Mouse (Mus musculus) midbrain, embryonic 11.5 days (tissue): ENCODE results near the gene Chac1. TPM values are rescaled to one million over a fixed set of nuclear protein-coding genes. Genes with fewer than 3 reads are reported as not detected.

Experiments used
- ATAC-seq: fragments of 200-750 bp; cut with Nextera tagmentation; 2 replicates; pipeline ENCODE4 v1.8.0; 2017; ENCODE audit warnings: moderate TSS enrichment, moderate library complexity; ENCODE audit not compliant: low FRiP score
- DNase-seq: peaks from one replicate; pipeline ENCODE4 v3.0.0; 2015; ENCODE audit warnings: low spot score; ENCODE audit errors: missing footprints
- H3K27ac ChIP-seq: fragments of 300-500 bp; sonication (generic); 2 replicates; pipeline ENCODE4 v1.5.1; 2014; ENCODE audit warnings: low read depth, low read length
- H3K27me3 ChIP-seq: fragments of 300-500 bp; sonication (generic); 2 replicates; pipeline ENCODE4 v1.6.1; 2014; ENCODE audit warnings: mild to moderate bottlenecking, low read length, moderate library complexity, mixed read lengths; ENCODE audit not compliant: control insufficient read depth, insufficient read depth
- H3K36me3 ChIP-seq: fragments of 300-500 bp; sonication (generic); 2 replicates; pipeline ENCODE4 v1.6.1; 2014; ENCODE audit warnings: mild to moderate bottlenecking, low read length, moderate library complexity, mixed read lengths; ENCODE audit not compliant: control insufficient read depth, insufficient read depth
- H3K4me1 ChIP-seq: fragments of 300-500 bp; sonication (generic); 2 replicates; pipeline ENCODE4 v1.6.1; 2014; ENCODE audit warnings: low read length; ENCODE audit not compliant: control insufficient read depth, insufficient read depth
- H3K4me2 ChIP-seq: fragments of 300-500 bp; sonication (generic); 2 replicates; pipeline ENCODE4 v1.6.1; 2014; ENCODE audit warnings: mild to moderate bottlenecking, moderate library complexity
- H3K4me3 ChIP-seq: fragments of 300-500 bp; sonication (generic); 2 replicates; pipeline ENCODE4 v1.5.1; 2014; ENCODE audit warnings: low read depth, low read length
- H3K9ac ChIP-seq: fragments of 300-500 bp; sonication (generic); 2 replicates; pipeline ENCODE4 v1.6.1; 2014; ENCODE audit warnings: low read length
- H3K9me3 ChIP-seq: fragments of 300-500 bp; sonication (generic); 2 replicates; pipeline ENCODE4 v1.6.1; 2016; ENCODE audit warnings: low read length; ENCODE audit not compliant: control insufficient read depth
- WGBS: fragments of 180-500 bp; shearing (Covaris S2); extraction: QIAGEN DNeasy Blood & Tissue Kit; methylation state at CpG from one replicate; pipeline ENCODE4 v1.1.7; 2014; 5-methylcytosine and 5-hydroxymethylcytosine counted together
- polyA plus RNA-seq: library from polyadenylated mRNA; unstranded; fragments of >200 nt; fragmentation: Nextera tagmentation; extraction: Ambion mirVana; gene quantifications from 2 replicates; pipeline ENCODE4 v1.2.1, GENCODE M21; 2014

Gene Chac1
- polyA plus RNA-seq, 1 experiment from 2014 or later, result 0.37 TPM

DNA sequence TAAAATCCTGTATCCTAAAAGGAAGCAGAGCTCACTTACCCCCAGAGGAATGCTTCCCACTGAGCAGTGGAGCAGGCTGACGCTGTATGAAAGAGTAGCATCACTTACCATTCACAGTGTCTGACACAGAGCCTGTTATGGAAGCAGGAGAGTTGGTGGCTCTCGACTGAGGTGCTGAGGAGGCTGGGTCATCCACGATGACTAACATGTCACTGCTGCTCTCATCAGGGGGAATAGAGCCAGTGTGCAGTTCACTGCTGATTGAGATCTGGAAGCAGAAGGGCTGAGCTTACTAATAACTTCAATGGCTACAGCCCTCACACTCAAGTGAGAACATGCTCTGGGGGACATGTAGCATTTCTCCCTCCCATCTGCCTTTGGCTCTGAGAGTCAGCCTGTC is 28.4 kb downstream of the Chac1 start:
- Histone ChIP-seq H3K36me3 (peaks cover 31% of the 10 kb centered on the region), H3K4me2 (no peak overlapping the region)

DNA sequence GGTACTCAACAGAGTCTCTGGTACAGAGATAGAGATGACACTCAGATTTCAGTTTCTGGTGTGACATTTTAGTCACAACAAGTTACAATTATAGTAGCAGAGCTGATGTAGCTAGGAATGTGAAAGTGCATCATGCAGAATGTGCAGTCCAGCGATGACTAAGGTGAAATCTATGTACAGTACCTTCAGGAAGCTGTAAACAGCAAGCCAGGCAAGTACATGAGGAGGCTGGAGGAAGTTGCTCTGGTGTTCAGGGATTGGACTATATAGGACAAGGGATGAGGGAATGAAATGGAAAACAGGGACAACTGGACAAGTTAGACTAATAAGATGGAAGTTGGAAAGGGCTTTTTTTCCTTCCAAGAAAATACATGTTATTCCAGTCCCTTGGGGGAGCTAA is 37.2 kb downstream of the Chac1 start:
- ATAC-seq, result no peak
- WGBS, result 97% methylated on average over 1 of the region's 1 CpGs
- DNase-seq, result no peak
- Histone ChIP-seq H3K9ac (no peak overlapping the region), H3K9me3 (no peaks in the 10 kb centered on the region), H3K27me3 (no peaks in the 10 kb centered on the region), H3K4me3 (no peak overlapping the region), H3K4me1 (no peaks in the 10 kb centered on the region), H3K27ac (no peak overlapping the region), H3K4me2 (no peak overlapping the region), H3K36me3 (peaks cover 8% of the 10 kb centered on the region; the same call in 1 of the 2 replicates)

More for the DNA sequence above, 28.4 kb downstream of the Chac1 start:
- Histone ChIP-seq H3K27me3 (no peaks in the 10 kb centered on the region), H3K9me3 (no peaks in the 10 kb centered on the region), H3K4me1 (no peaks in the 10 kb centered on the region), H3K4me3 (no peak overlapping the region), H3K9ac (no peak overlapping the region), H3K27ac (no peak overlapping the region)
- ATAC-seq (no peak), DNase-seq (no peak)
- 91% methylated on average over 3 of the region's 3 CpGs for WGBS

DNA sequence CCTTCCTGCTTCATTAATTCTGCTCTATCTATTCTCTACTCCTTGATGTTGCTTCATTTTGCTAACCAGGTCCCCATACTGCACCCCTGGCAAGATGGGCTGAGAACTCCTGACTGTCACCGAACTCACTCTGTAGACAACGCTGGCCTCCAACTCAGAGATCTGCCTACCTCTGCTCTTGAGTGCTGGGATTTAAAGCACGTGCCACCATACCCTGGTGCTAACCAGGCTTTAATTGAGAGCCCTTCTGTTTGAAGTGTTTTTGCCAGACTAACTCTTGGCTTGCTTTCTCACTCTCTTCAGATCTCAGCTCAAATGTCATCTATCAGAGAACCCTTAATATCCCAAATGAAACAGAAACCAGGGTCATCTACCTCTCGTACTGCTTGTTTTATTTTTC is 39.0 kb downstream of the Chac1 start:
- no peak for DNase-seq
- Histone ChIP-seq H3K27me3 (no peaks in the 10 kb centered on the region), H3K9ac (no peak overlapping the region), H3K36me3 (peaks cover 8% of the 10 kb centered on the region; the same call in 1 of the 2 replicates), H3K4me1 (no peaks in the 10 kb centered on the region), H3K4me3 (no peak overlapping the region), H3K27ac (no peak overlapping the region), H3K9me3 (no peaks in the 10 kb centered on the region), H3K4me2 (no peak overlapping the region)
- WGBS, result 97% methylated on average over 4 of the region's 4 CpGs
- no peak for ATAC-seq

DNA sequence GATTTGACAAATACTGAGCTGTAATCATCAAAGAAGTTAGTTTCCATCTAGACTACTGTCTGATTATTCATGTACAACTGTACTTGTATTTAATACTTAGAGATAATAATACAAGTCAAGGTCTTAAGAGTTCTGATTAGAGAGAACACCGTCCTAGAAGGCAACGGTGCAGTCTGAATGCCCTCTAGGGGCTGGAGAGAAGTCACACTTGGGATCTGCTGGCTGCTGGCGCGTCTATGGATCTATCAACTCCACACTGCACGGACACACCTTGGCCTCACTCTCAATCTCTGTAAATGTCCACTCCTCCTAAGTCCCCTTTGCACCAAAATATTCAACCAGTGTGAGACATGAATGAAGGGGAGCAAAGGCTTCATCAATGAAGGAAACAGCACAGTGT is 47.2 kb downstream of the Chac1 start:
- H3K27ac ChIP-seq, result no peak overlapping the region
- no peaks in the 10 kb centered on the region for H3K27me3 ChIP-seq
- H3K9me3 ChIP-seq, result no peaks in the 10 kb centered on the region
- ATAC-seq (no peak), DNase-seq (no peak)
- H3K4me3 ChIP-seq, result no peak overlapping the region
- WGBS, result 90% methylated on average over 5 of the region's 5 CpGs
- H3K36me3 ChIP-seq, result no peaks in the 10 kb centered on the region
- no peaks in the 10 kb centered on the region for H3K4me1 ChIP-seq
- H3K4me2 ChIP-seq, result no peak overlapping the region
- H3K9ac ChIP-seq, result no peak overlapping the region

DNA sequence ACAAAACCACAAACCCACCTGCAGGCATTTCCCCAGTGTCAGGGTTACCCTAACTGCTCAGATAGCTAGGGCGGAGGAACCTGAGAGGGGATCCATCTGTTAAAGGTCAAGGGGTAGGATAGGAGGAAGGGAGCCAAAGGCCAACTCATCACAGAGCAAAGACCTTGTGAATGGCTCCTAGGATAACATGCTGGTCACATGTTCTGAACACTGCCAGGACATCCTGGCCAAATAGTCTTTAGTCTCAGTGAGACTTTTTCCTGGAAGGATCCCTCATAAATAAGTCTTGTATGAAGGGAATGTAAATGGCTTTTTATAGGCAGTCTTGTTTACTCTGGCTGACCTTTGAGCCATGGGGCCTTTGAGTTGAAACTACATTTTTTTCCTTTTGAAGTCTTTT is 47.6 kb downstream of the Chac1 start:
- Histone ChIP-seq H3K4me2 (no peak overlapping the region), H3K36me3 (no peaks in the 10 kb centered on the region), H3K4me1 (no peaks in the 10 kb centered on the region), H3K4me3 (no peak overlapping the region), H3K9ac (no peak overlapping the region), H3K27ac (no peak overlapping the region), H3K9me3 (no peaks in the 10 kb centered on the region), H3K27me3 (no peaks in the 10 kb centered on the region)
- ATAC-seq, result no peak
- WGBS, result 94% methylated on average over 1 of the region's 1 CpGs
- no peak for DNase-seq

DNA sequence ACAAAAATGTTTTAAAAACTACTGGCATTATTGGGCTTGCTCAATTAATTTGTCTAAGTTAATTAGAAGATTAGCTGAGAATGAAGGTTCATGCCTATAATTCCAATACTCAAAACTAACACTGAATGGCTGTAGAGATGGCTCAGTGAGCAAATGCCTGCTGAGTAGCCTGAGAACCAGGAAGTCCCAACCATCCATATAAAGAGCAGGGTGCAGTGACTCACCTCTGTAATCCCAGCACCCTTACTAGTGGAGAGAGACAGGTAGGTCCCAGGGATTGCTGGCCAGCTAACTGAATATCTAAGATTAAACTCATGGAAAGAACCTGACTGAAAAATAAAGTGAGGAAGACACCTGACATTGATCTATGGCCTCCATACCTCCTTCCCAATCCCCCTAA is 48.3 kb downstream of the Chac1 start:
- Histone ChIP-seq H3K27me3 (no peaks in the 10 kb centered on the region), H3K9ac (no peak overlapping the region), H3K4me1 (no peaks in the 10 kb centered on the region), H3K27ac (no peak overlapping the region), H3K9me3 (no peaks in the 10 kb centered on the region), H3K4me3 (no peak overlapping the region), H3K36me3 (no peaks in the 10 kb centered on the region), H3K4me2 (no peak overlapping the region)
- DNase-seq, result no peak
- no peak for ATAC-seq

Other genes with a start within 250 kb of the Chac1 start
- gene Rad51, start 238.4 kb upstream of the Chac1 start, polyA plus RNA-seq, result 74.6 and 76.9 TPM in 2 replicates
- gene Rmdn3, start 194.2 kb upstream of the Chac1 start, polyA plus RNA-seq, result 41.1 and 46.7 TPM in 2 replicates
- gene Gchfr, start 183.5 kb upstream of the Chac1 start, polyA plus RNA-seq, result 1.5 and 2.5 TPM in 2 replicates
- 0.15 and 0.20 TPM in 2 replicates for gene Gm14137, start 176.7 kb upstream of the Chac1 start, polyA plus RNA-seq
- gene Zfyve19, start 142.6 kb upstream of the Chac1 start, polyA plus RNA-seq, result 44.2 and 48.9 TPM in 2 replicates
- 22.5 and 25.6 TPM in 2 replicates for gene Dnajc17, start 142.4 kb upstream of the Chac1 start, polyA plus RNA-seq
- 0.21 TPM in 1 of 2 replicates, not detected in the other for gene Ppp1r14d, start 121.3 kb upstream of the Chac1 start, polyA plus RNA-seq
- 1.1 and 1.2 TPM in 2 replicates for gene Spint1, start 113.9 kb upstream of the Chac1 start, polyA plus RNA-seq
- gene Rhov, start 80.0 kb upstream of the Chac1 start, polyA plus RNA-seq, result 1.3 and 2.6 TPM in 2 replicates
- 9.8 and 10.0 TPM in 2 replicates for gene Vps18, start 62.5 kb upstream of the Chac1 start, polyA plus RNA-seq
- gene Dll4, start 25.4 kb upstream of the Chac1 start, polyA plus RNA-seq, result 3.1 and 4.0 TPM in 2 replicates
- gene Ino80, start 126.5 kb downstream of the Chac1 start, polyA plus RNA-seq, result 3.9 and 4.3 TPM in 2 replicates
- 0.20 and 0.69 TPM in 2 replicates for gene Exd1, start 196.4 kb downstream of the Chac1 start, polyA plus RNA-seq
- 56.2 and 61.4 TPM in 2 replicates for gene Chp1, start 196.5 kb downstream of the Chac1 start, polyA plus RNA-seq